Mouse (Mus musculus) C2C12 (cell line): ENCODE results near the gene Slc11a1.

Experiments
- FOSL1 ChIP-seq: IDR thresholded peaks from one replicate; pipeline ENCODE4 v1.8.0; 2011; ENCODE audit warnings: mild to moderate bottlenecking, low read length; ENCODE audit not compliant: poor library complexity, insufficient read depth, severe bottlenecking
- USF1 ChIP-seq: IDR thresholded peaks from one replicate; pipeline ENCODE4 v1.6.1; 2011; ENCODE audit warnings: low read depth, mild to moderate bottlenecking, control low read depth, moderate library complexity

DNA sequence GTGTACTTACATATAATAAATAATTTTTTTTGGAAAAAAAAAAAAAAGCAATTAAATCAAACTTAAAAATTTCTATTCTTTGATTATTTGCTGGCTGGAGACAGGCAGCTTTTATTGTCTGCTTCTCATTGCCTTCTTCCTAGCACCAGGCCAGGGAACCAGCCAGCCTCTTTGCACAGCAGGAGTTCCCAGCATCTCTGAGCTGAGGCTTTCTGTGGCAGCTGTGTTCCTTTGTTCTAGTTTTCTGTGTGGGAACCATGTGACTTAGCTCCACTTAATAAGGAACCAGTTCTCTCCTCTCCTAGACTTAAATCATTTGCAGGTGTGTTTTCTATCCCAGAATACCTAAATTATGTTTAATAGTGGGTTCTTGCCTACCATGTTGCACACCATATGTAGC is 17.5 kb upstream of the Slc11a1 start:
- no peak for TF ChIP-seq FOSL1
- TF ChIP-seq USF1 = no peak
